Mouse (Mus musculus) lung, postnatal 0 days (tissue): ENCODE results near the gene 1810013L24Rik. TPM values are rescaled to one million over a fixed set of nuclear protein-coding genes. Genes with fewer than 3 reads are reported as not detected.

Experiments used
- polyA plus RNA-seq: library from polyadenylated mRNA; unstranded; fragments of >200 nt; fragmentation: Nextera tagmentation; extraction: Ambion mirVana; gene quantifications from 2 replicates; pipeline ENCODE4 v1.2.1, GENCODE M21; 2015

1810013L24Rik gene
- polyA plus RNA-seq, 1 experiment from 2014 or later, result 19.7 TPM

Other genes starting within 250 kb of the 1810013L24Rik start
- gene Pmm2, start 192.4 kb upstream of the 1810013L24Rik start, polyA plus RNA-seq, result 38.0 and 40.2 TPM in 2 replicates
- gene Tmem186, start 192.4 kb upstream of the 1810013L24Rik start, polyA plus RNA-seq, result 8.2 and 8.7 TPM in 2 replicates
- gene Carhsp1, start 157.9 kb upstream of the 1810013L24Rik start, polyA plus RNA-seq, result 86.9 and 97.1 TPM in 2 replicates
- gene Gm5767, start 149.3 kb upstream of the 1810013L24Rik start, polyA plus RNA-seq, result not detected in 2 replicates
- gene Usp7, start 37.8 kb upstream of the 1810013L24Rik start, polyA plus RNA-seq, result 16.5 and 17.6 TPM in 2 replicates